Mouse (Mus musculus) monocyte, adult 5-6 weeks (primary cell): Measurements from ENCODE around the gene Phlpp1. TPM values are rescaled to one million over a fixed set of nuclear protein-coding genes. Genes with fewer than 3 reads are reported as not detected.

Experiments
- ATAC-seq: fragments of 153-309, 156-312 bp; replicated peaks from 2 replicates; pipeline ENCODE4 v1.8.0; 2017; ENCODE audit warnings: mild to moderate bottlenecking; ENCODE audit not compliant: low TSS enrichment, insufficient number of reproducible peaks, severe bottlenecking, poor library complexity, low FRiP score
- total RNA-seq: library from RNA; stranded (forward); fragments of 200-1000, 200-491, 200-594 nt; gene quantifications from 3 replicates; pipeline ENCODE4 v1.2.3, GENCODE M21; 2017

Phlpp1 gene
- total RNA-seq, 1 experiment from 2014 or later: 12.1 TPM

GRCm38 (mm10) chr1:106160916-106161315 lies 10.6 kb upstream of the Phlpp1 start:
- ATAC-seq: no peak

- ATAC-seq: peak; percentile 96
These were observed 9.0 kb upstream of the Phlpp1 start for GRCm38 (mm10) chr1:106162581-106162980.

GRCm38 (mm10) chr1:106163401-106163800 lies 8.2 kb upstream of the Phlpp1 start:
- ATAC-seq: no peak

- no peak for ATAC-seq
These were observed 7.4 kb upstream of the Phlpp1 start for GRCm38 (mm10) chr1:106164111-106164510.

GRCm38 (mm10) chr1:106168001-106168400 lies 3.6 kb upstream of the Phlpp1 start:
- no peak for ATAC-seq

- ATAC-seq: no peak
These were observed 2.8 kb upstream of the Phlpp1 start for GRCm38 (mm10) chr1:106168801-106169200.

- no peak for ATAC-seq
These were observed 1.7 kb upstream of the Phlpp1 start for GRCm38 (mm10) chr1:106169741-106170265.

GRCm38 (mm10) chr1:106172301-106172930 lies 864 bp downstream of the Phlpp1 start:
- no peak for ATAC-seq

GRCm38 (mm10) chr1:106172931-106173371 lies 1.4 kb downstream of the Phlpp1 start:
- ATAC-seq: no peak

- ATAC-seq: no peak
These were observed 2.1 kb downstream of the Phlpp1 start for GRCm38 (mm10) chr1:106173621-106174156.

- no peak for ATAC-seq
These were observed 3.0 kb downstream of the Phlpp1 start for GRCm38 (mm10) chr1:106174598-106174997.

- no peak for ATAC-seq
These were observed 3.8 kb downstream of the Phlpp1 start for GRCm38 (mm10) chr1:106175360-106175759.

- ATAC-seq: no peak
These were observed 5.2 kb downstream of the Phlpp1 start for GRCm38 (mm10) chr1:106176791-106177190.

GRCm38 (mm10) chr1:106177868-106178790 lies 6.6 kb downstream of the Phlpp1 start:
- ATAC-seq: no peak

GRCm38 (mm10) chr1:106183701-106184100 lies 12.1 kb downstream of the Phlpp1 start:
- no peak for ATAC-seq

- no peak for ATAC-seq
These were observed 13.4 kb downstream of the Phlpp1 start for GRCm38 (mm10) chr1:106184780-106185460.

GRCm38 (mm10) chr1:106185461-106185924 lies 13.9 kb downstream of the Phlpp1 start:
- no peak for ATAC-seq

- no peak for ATAC-seq
These were observed 14.5 kb downstream of the Phlpp1 start for GRCm38 (mm10) chr1:106186062-106186461.

GRCm38 (mm10) chr1:106187480-106187879 lies 15.9 kb downstream of the Phlpp1 start:
- ATAC-seq: no peak
